Mouse (Mus musculus) liver, adult 2 months (tissue): ENCODE data around the gene Ints4.

ENCODE experiments used
- CTCF ChIP-seq: fragments of 200-500 bp; IDR thresholded peaks from 2 replicates; pipeline ENCODE4 v1.5.1; 2011; ENCODE audit warnings: low read depth, low read length, control low read depth
- POLR2A ChIP-seq: fragments of 200-500 bp; IDR thresholded peaks from 2 replicates; pipeline ENCODE4 v1.6.1; 2011; ENCODE audit warnings: low read length, control low read depth; ENCODE audit not compliant: insufficient read depth; ENCODE audit errors: extremely low read depth

DNA sequence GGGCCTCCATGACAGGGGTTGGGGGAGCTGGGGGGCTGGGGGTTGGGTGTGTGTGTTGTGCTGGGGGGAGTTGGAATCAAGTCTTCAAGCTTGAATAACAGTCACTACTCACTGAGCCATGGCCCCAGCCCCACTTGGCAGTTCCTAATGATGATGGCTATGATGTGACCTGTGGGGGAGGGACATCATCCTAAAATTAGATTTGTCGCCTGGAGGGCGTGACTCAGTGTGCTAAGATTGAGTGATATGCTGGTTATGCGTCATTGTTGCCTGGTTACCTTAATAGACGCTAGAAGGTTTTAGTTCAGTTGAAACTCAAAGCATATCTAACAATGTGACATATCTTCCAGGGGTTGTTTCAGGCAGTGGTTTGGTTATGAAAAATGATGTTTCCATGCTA lies 11.7 kb downstream of the Ints4 start:
- no peak for TF ChIP-seq CTCF
- no peak for TF ChIP-seq POLR2A
